Mouse (Mus musculus) limb, embryonic 14.5 days (tissue): ENCODE measurements around the gene Ift80. TPM values are rescaled to one million over a fixed set of nuclear protein-coding genes. Genes with fewer than 3 reads are reported as not detected.

ENCODE experiments used
- ATAC-seq: fragments of 200-750 bp; cut with Nextera tagmentation; 2 replicates; pipeline ENCODE4 v1.8.0; 2017; ENCODE audit warnings: low read depth, moderate number of reproducible peaks, moderate TSS enrichment; ENCODE audit not compliant: low FRiP score
- DNase-seq: peaks from one replicate; pipeline ENCODE4 v3.0.0-alpha.2; 2015; ENCODE audit warnings: low spot score
- H3K27ac ChIP-seq: fragments of 300-500 bp; sonication (generic); replicated peaks from 2 replicates; pipeline ENCODE4 v1.5.1; 2014; ENCODE audit warnings: low read depth, mild to moderate bottlenecking, low read length, moderate library complexity, mixed read lengths
- H3K27me3 ChIP-seq: fragments of 300-500 bp; sonication (generic); 2 replicates; pipeline ENCODE4 v1.6.1; 2014; ENCODE audit warnings: low read length, mixed read lengths; ENCODE audit not compliant: control insufficient read depth, insufficient read depth
- H3K36me3 ChIP-seq: fragments of 300-500 bp; sonication (generic); 2 replicates; pipeline ENCODE4 v1.6.1; 2014; ENCODE audit warnings: mild to moderate bottlenecking, low read length, moderate library complexity, mixed read lengths; ENCODE audit not compliant: control insufficient read depth, insufficient read depth
- H3K4me1 ChIP-seq: fragments of 300-500 bp; sonication (generic); 2 replicates; pipeline ENCODE4 v1.6.1; 2014; ENCODE audit warnings: antibody characterized with exemption, low read length, mixed read lengths; ENCODE audit not compliant: control insufficient read depth, insufficient read depth
- H3K4me2 ChIP-seq: fragments of 300-500 bp; sonication (generic); replicated peaks from 2 replicates; pipeline ENCODE4 v1.6.1; 2014; ENCODE audit warnings: low read depth, mild to moderate bottlenecking, low read length, moderate library complexity; ENCODE audit not compliant: severe bottlenecking
- H3K4me3 ChIP-seq: fragments of 300-500 bp; sonication (generic); replicated peaks from 2 replicates; pipeline ENCODE4 v1.5.1; 2014; ENCODE audit warnings: low read length
- H3K9ac ChIP-seq: fragments of 300-500 bp; sonication (generic); 2 replicates; pipeline ENCODE4 v1.6.1; 2014; ENCODE audit warnings: mild to moderate bottlenecking, low read depth, low read length, moderate library complexity; ENCODE audit not compliant: severe bottlenecking
- H3K9me3 ChIP-seq: fragments of 300-500 bp; sonication (generic); 2 replicates; pipeline ENCODE4 v1.6.1; 2016; ENCODE audit warnings: low read length; ENCODE audit not compliant: control insufficient read depth
- POLR2A ChIP-seq: fragments of 200-500 bp; IDR thresholded peaks from 2 replicates; pipeline ENCODE4 v1.8.0; 2012; ENCODE audit warnings: inconsistent platforms, mild to moderate bottlenecking, moderate library complexity, borderline replicate concordance; ENCODE audit not compliant: insufficient read depth, insufficient read length; ENCODE audit errors: extremely low read depth
- WGBS: fragments of 180-500 bp; shearing (Covaris S2); extraction: QIAGEN DNeasy Blood & Tissue Kit; methylation state at CpG from one replicate; pipeline ENCODE4 v1.1.7; 2014; 5-methylcytosine and 5-hydroxymethylcytosine counted together
- polyA plus RNA-seq, 2 experiments: library from polyadenylated mRNA; depleted of rRNA in 1 of 2; stranded (reverse) in 1 of 2; unstranded in 1 of 2; fragments of >200 nt; fragmentation: Nextera tagmentation in 1 of 2; extraction: Ambion mirVana in 1 of 2; gene quantifications; 2 replicates each; pipeline versions ENCODE4 v1.2.1 to v1.2.3; 2012 to 2014

Ift80 gene
- polyA plus RNA-seq, 2 experiments = 16.4 to 24.3 TPM

DNA sequence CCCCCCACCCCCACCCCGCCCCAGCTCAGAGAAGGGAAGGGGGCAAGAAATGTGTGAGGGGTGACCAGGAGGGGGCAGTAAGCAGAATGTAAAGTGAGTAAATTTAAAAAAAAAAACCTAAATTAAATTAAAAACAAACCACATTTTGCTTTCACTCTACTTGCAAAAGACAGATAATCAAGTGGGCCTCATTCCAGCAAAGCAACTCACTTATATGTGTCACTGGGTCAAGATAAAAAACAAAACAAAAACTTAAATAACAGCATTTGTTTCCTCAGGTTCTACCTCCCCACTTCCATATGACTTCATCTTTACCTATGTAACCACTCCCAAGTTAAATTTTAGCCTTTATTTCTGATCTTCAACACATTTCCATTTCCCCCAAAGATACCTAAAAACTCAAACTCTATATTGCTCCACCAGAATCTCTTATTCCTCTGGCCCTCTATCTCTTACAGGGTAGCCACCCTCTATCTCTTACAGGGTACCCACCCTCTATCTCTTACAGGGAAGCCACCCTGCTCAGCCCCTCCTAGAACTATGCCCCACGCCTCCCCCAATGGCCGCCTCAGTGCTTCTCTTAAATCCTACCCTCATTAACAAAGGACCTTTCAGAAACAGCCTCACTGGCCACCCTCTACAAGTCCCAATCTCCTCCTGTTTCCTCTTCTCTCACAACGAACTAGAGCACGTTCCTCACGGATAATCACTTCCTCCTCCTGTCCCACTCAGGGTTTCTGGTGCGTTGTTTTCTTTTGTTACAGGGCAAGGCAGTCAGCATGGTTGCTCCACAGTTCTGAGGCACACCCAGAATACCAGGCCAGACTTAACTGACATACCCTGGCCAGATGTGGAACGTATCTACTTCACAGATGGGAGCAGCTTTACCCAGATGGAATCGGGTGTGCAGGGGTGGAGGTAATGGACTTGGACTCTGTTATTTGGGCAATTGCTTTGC, 28.6 kb downstream of the Ift80 start:
- Histone ChIP-seq H3K9ac (no peak overlapping the region), H3K27me3 (no peaks in the 10 kb centered on the region), H3K4me2 (no peak overlapping the region), H3K27ac (no peak overlapping the region), H3K4me3 (no peak overlapping the region), H3K9me3 (no peaks in the 10 kb centered on the region), H3K36me3 (0 out of 2 replicates have a peak, but pooled peaks cover 2% of the 10 kb centered on the region), H3K4me1 (no peaks in the 10 kb centered on the region)
- WGBS = 54% methylated on average over 9 of the region's 9 CpGs
- peak; percentile 11 for DNase-seq
- no peak for TF ChIP-seq POLR2A
- ATAC-seq = no peak

GRCm38 (mm10) chr3:68974639-68975532, 29.5 kb downstream of the Ift80 start:
- Histone ChIP-seq H3K4me3 (no peak overlapping the region), H3K27ac (no peak overlapping the region), H3K9ac (no peak overlapping the region), H3K4me1 (no peaks in the 10 kb centered on the region), H3K4me2 (no peak overlapping the region), H3K27me3 (no peaks in the 10 kb centered on the region), H3K9me3 (no peaks in the 10 kb centered on the region), H3K36me3 (0 out of 2 replicates have a peak, but pooled peaks cover 2% of the 10 kb centered on the region)
- DNase-seq (no peak), ATAC-seq (no peak)
- 70% methylated on average over 8 of the region's 8 CpGs for WGBS
- no peak for TF ChIP-seq POLR2A

- 0 out of 2 replicates have a peak, but pooled peaks cover 2% of the 10 kb centered on the region for H3K36me3 ChIP-seq
- WGBS = 75% methylated on average over 1 of the region's 1 CpGs
- no peaks in the 10 kb centered on the region for H3K9me3 ChIP-seq
- no peaks in the 10 kb centered on the region for H3K4me1 ChIP-seq
- no peak for TF ChIP-seq POLR2A
- DNase-seq = no peak
- H3K27me3 ChIP-seq = no peaks in the 10 kb centered on the region
- no peak for ATAC-seq
- H3K27ac ChIP-seq = no peak overlapping the region
- H3K4me3 ChIP-seq = no peak overlapping the region
- no peak overlapping the region for H3K9ac ChIP-seq
- H3K4me2 ChIP-seq = no peak overlapping the region
These were observed 30.8 kb downstream of the Ift80 start for GRCm38 (mm10) chr3:68973574-68973973.

- over 99% methylated on average over 3 of the region's 3 CpGs for WGBS
- ATAC-seq (no peak), DNase-seq (no peak)
- H3K27me3 ChIP-seq = no peaks in the 10 kb centered on the region
- H3K36me3 ChIP-seq = peaks cover 29% of the 10 kb centered on the region
- no peak overlapping the region for H3K4me3 ChIP-seq
- H3K27ac ChIP-seq = no peak overlapping the region
- no peak for TF ChIP-seq POLR2A
- H3K9me3 ChIP-seq = no peaks in the 10 kb centered on the region
- no peaks in the 10 kb centered on the region for H3K4me1 ChIP-seq
- H3K9ac ChIP-seq = no peak overlapping the region
- H3K4me2 ChIP-seq = no peak overlapping the region
These were observed 35.2 kb downstream of the Ift80 start for GRCm38 (mm10) chr3:68969091-68969590.

- ATAC-seq (no peak), DNase-seq (no peak)
- 84% methylated on average over 6 of the region's 6 CpGs for WGBS
- no peak for TF ChIP-seq POLR2A
- Histone ChIP-seq H3K4me1 (no peaks in the 10 kb centered on the region), H3K27me3 (no peaks in the 10 kb centered on the region), H3K27ac (no peak overlapping the region), H3K36me3 (peaks cover 33% of the 10 kb centered on the region), H3K9ac (no peak overlapping the region), H3K9me3 (no peaks in the 10 kb centered on the region), H3K4me2 (no peak overlapping the region), H3K4me3 (no peak overlapping the region)
These were observed 37.0 kb downstream of the Ift80 start for GRCm38 (mm10) chr3:68967404-68967803.
